Mouse (Mus musculus): Measurements from ENCODE around the gene Coq7. TPM values are rescaled to one million over a fixed set of nuclear protein-coding genes. Genes with fewer than 3 reads are reported as not detected.

Coq7 gene
- polyA plus RNA-seq, 1 experiment = 34.6 TPM

DNA sequence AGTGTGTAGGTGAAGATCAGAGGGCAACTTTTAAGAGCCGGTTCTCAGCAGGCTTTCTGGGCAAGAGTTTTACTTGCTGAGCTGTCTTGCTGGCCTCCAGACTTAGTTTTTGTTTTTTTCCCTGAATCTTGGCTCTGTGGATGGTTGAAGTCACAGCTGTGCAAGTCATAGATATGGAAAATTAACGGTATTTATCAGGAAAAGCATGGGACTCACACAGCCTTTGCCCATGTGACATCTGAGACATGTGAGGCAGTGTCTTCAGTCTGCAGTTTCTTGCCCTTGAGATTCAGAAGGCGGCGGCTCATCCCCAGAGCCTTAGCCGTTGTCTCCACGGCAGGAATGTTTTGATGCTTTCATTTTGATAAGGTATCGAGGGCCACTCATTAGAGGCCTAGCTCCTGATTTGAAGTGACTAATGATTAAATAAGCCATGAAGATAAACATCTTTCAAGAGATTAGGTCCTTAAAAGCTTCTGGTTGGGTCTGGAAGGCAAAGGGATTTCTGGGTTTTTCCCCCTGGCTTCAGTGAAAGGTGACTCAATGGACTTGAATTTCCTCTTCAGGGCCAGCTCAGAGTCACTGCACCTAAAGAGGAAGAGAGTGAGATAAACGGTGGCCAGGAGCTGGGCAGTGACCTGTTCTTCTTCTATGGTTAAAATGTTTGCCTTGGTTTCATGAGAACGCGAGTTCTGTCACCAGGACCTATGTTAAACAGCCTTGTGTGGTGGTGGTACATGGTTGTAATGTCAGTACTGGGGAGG lies 51.9 kb downstream of the Coq7 start:
- 83% methylated on average over 10 of the region's 10 CpGs for WGBS
- no peaks in the 10 kb centered on the region for H3K27me3 ChIP-seq (ENCODE audit: control insufficient read depth, insufficient read depth, low read length)
- TF ChIP-seq CTCF (IDR thresholded peaks at IDR 0.05; ENCODE audit: borderline replicate concordance, control insufficient read depth, extremely low read depth, insufficient read depth, low read length, poor library complexity) (no peak), POLR2A (IDR thresholded peaks at IDR 0.05; ENCODE audit: control insufficient read depth, extremely low read depth, insufficient read depth, low read length, poor library complexity) (no peak)
- no peak overlapping the region for H3K27ac ChIP-seq (ENCODE audit: control insufficient read depth, insufficient read depth, low read length)
- H3K36me3 ChIP-seq (ENCODE audit: control insufficient read depth, insufficient read depth, low read length) = no peaks in the 10 kb centered on the region
- H3K4me3 ChIP-seq (ENCODE audit: control insufficient read depth, insufficient read depth, low read length) = no peak overlapping the region
- no peaks in the 10 kb centered on the region for H3K4me1 ChIP-seq (replicated peaks; ENCODE audit: control insufficient read depth, insufficient read depth, low read length)
- no peak for DNase-seq

DNA sequence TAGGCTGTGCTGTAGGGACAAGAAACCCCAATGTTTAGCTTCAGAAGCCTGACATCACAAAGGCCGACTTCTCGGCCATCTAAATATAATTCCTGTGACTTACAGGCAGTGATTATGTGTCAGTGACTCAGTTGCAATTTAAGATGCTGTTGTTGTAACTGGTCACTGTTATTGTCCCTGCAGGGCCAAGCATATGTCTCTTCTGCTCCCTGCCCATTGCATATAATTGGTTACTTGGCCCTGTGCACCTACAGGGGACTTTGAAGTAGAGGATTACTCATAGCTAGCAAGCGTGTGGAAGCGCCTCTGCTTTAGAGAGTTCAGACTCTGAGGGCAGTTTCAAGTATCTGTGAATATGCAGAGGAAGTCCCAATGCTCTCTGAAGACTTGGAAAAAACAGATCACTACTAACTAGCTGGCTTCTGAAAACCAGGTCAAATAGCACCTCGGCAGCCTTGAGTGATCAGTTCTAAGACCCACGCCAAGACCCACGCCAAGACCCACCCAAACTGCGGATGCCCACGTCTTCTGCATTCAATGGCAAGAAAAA lies 52.9 kb downstream of the Coq7 start:
- no peak for DNase-seq
- Histone ChIP-seq H3K27me3 (ENCODE audit: control insufficient read depth, insufficient read depth, low read length) (no peaks in the 10 kb centered on the region), H3K4me1 (replicated peaks; ENCODE audit: control insufficient read depth, insufficient read depth, low read length) (no peaks in the 10 kb centered on the region), H3K36me3 (ENCODE audit: control insufficient read depth, insufficient read depth, low read length) (no peaks in the 10 kb centered on the region), H3K27ac (ENCODE audit: control insufficient read depth, insufficient read depth, low read length) (no peak overlapping the region), H3K4me3 (ENCODE audit: control insufficient read depth, insufficient read depth, low read length) (no peak overlapping the region)
- no peak for TF ChIP-seq POLR2A (IDR thresholded peaks at IDR 0.05; ENCODE audit: control insufficient read depth, extremely low read depth, insufficient read depth, low read length, poor library complexity)
- TF ChIP-seq CTCF (IDR thresholded peaks at IDR 0.05; ENCODE audit: borderline replicate concordance, control insufficient read depth, extremely low read depth, insufficient read depth, low read length, poor library complexity) = no peak
- WGBS = 94% methylated on average over 9 of the region's 9 CpGs

DNA sequence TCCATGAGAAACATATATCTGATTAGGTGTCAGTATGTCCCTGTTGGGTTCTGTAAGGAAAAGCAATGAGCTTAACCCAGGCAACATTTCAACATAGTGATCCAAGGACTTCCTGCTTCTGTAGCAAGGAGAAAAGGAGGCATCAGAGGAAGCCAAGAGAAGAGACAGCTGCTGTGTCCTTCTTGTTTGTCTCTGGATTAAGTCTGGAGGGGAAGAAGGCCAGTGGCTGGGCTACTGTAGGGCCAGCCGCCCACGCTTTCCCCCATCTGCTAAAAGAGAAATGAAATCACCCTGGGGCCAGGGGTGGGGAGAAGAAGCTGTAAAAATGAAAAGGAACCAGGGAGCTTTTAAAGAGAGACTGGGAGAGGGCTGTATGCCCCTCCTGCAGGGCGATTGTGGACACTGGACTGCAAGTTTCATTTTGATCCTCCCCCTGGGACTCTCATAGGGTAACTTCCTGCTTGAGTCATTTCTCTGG lies 54.3 kb downstream of the Coq7 start:
- no peak for DNase-seq
- Histone ChIP-seq H3K4me1 (replicated peaks; ENCODE audit: control insufficient read depth, insufficient read depth, low read length) (no peaks in the 10 kb centered on the region), H3K27ac (ENCODE audit: control insufficient read depth, insufficient read depth, low read length) (no peak overlapping the region), H3K4me3 (ENCODE audit: control insufficient read depth, insufficient read depth, low read length) (no peak overlapping the region), H3K27me3 (ENCODE audit: control insufficient read depth, insufficient read depth, low read length) (no peaks in the 10 kb centered on the region), H3K36me3 (ENCODE audit: control insufficient read depth, insufficient read depth, low read length) (no peaks in the 10 kb centered on the region)
- WGBS = 81% methylated on average over 3 of the region's 3 CpGs
- TF ChIP-seq CTCF (IDR thresholded peaks at IDR 0.05; ENCODE audit: borderline replicate concordance, control insufficient read depth, extremely low read depth, insufficient read depth, low read length, poor library complexity) = no peak
- no peak for TF ChIP-seq POLR2A (IDR thresholded peaks at IDR 0.05; ENCODE audit: control insufficient read depth, extremely low read depth, insufficient read depth, low read length, poor library complexity)

DNA sequence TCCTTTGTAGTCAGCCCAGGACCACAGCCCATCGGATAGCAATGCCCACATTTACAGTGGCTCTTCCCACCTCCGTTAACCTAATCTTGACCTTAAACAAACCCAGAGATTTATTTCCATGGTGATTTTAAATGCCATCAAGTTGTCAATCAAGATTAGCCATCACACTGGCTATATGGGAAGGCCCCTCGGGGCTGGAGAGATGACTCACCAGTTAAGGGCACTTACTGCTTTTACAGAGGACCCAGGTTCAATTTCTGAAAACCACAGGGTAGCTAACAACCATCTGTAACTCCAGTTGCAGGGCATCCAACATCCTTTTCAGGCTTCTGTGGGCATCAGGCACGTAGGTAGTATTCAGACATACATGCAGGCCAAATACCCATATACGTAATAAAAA lies 56.7 kb downstream of the Coq7 start:
- Histone ChIP-seq H3K27me3 (ENCODE audit: control insufficient read depth, insufficient read depth, low read length) (no peaks in the 10 kb centered on the region), H3K36me3 (ENCODE audit: control insufficient read depth, insufficient read depth, low read length) (no peaks in the 10 kb centered on the region), H3K4me3 (ENCODE audit: control insufficient read depth, insufficient read depth, low read length) (no peak overlapping the region), H3K27ac (ENCODE audit: control insufficient read depth, insufficient read depth, low read length) (no peak overlapping the region), H3K4me1 (replicated peaks; ENCODE audit: control insufficient read depth, insufficient read depth, low read length) (no peaks in the 10 kb centered on the region)
- WGBS = 83% methylated on average over 5 of the region's 5 CpGs
- no peak for DNase-seq
- TF ChIP-seq POLR2A (IDR thresholded peaks at IDR 0.05; ENCODE audit: control insufficient read depth, extremely low read depth, insufficient read depth, low read length, poor library complexity) (no peak), CTCF (IDR thresholded peaks at IDR 0.05; ENCODE audit: borderline replicate concordance, control insufficient read depth, extremely low read depth, insufficient read depth, low read length, poor library complexity) (no peak)

DNA sequence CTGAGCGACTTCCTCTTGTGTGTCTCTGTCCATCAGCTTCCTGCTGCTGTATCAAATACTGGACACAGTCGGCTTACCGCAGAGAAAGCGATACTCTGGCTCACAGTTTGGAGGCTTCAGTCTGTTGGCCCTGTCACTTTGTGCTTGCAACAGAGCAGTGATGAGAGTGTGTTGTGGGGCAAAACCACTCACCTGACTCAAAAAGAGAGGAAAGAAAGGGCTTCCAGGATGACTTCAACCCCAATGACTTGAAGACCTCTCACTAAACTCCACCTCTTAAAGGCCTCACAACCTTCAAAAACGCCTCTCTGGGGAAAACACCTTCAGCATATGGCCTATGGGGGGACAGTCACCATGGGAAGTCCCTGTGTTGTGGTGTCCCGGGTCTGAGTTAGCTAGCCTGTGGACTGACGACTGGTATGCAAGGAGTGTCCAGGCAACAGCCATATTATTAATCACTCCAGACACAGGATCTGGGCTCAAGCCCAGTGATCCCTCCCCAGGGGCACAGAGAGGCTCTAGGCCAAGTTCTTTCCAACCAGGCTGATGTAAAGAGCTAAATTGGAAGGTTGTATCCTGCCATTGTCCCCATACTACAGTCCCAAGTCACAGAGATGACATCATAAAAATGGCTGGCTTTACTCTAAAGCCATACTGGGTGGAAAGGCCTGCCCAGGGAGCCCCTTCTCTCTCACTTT lies 58.0 kb downstream of the Coq7 start:
- H3K36me3 ChIP-seq (ENCODE audit: control insufficient read depth, insufficient read depth, low read length) = no peaks in the 10 kb centered on the region
- no peak overlapping the region for H3K27ac ChIP-seq (ENCODE audit: control insufficient read depth, insufficient read depth, low read length)
- no peaks in the 10 kb centered on the region for H3K4me1 ChIP-seq (replicated peaks; ENCODE audit: control insufficient read depth, insufficient read depth, low read length)
- H3K4me3 ChIP-seq (ENCODE audit: control insufficient read depth, insufficient read depth, low read length) = no peak overlapping the region
- no peaks in the 10 kb centered on the region for H3K27me3 ChIP-seq (ENCODE audit: control insufficient read depth, insufficient read depth, low read length)
- no peak for DNase-seq
- TF ChIP-seq CTCF (IDR thresholded peaks at IDR 0.05; ENCODE audit: borderline replicate concordance, control insufficient read depth, extremely low read depth, insufficient read depth, low read length, poor library complexity) = no peak
- no peak for TF ChIP-seq POLR2A (IDR thresholded peaks at IDR 0.05; ENCODE audit: control insufficient read depth, extremely low read depth, insufficient read depth, low read length, poor library complexity)
- WGBS = 90% methylated on average over 7 of the region's 7 CpGs

DNA sequence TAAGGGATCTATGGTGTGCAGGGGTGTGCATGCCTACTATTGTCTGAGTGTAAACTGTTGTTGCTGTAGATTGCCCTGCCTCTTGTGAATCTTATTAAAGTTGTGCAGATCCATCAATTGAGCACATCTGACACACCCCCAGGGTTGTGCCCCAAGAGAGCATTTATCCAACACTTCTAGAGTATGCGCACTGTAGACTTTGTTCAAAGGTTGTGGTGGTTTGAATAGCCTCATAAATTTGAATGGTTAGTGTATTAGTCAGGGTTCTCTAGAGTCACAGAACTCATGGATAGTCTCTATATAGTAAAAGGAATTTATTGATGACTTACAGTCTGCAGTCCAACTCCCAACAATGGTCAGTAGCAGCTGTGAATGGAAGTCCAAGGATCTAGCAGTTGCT lies 60.3 kb downstream of the Coq7 start:
- Histone ChIP-seq H3K4me3 (ENCODE audit: control insufficient read depth, insufficient read depth, low read length) (no peak overlapping the region), H3K36me3 (ENCODE audit: control insufficient read depth, insufficient read depth, low read length) (no peaks in the 10 kb centered on the region), H3K27ac (ENCODE audit: control insufficient read depth, insufficient read depth, low read length) (no peak overlapping the region), H3K4me1 (replicated peaks; ENCODE audit: control insufficient read depth, insufficient read depth, low read length) (no peaks in the 10 kb centered on the region), H3K27me3 (ENCODE audit: control insufficient read depth, insufficient read depth, low read length) (no peaks in the 10 kb centered on the region)
- WGBS = 91% methylated on average over 1 of the region's 1 CpGs
- TF ChIP-seq POLR2A (IDR thresholded peaks at IDR 0.05; ENCODE audit: control insufficient read depth, extremely low read depth, insufficient read depth, low read length, poor library complexity) (no peak), CTCF (IDR thresholded peaks at IDR 0.05; ENCODE audit: borderline replicate concordance, control insufficient read depth, extremely low read depth, insufficient read depth, low read length, poor library complexity) (no peak)
- DNase-seq = no peak
